Mouse (Mus musculus): ENCODE data around the gene Clec4b2.

DNA sequence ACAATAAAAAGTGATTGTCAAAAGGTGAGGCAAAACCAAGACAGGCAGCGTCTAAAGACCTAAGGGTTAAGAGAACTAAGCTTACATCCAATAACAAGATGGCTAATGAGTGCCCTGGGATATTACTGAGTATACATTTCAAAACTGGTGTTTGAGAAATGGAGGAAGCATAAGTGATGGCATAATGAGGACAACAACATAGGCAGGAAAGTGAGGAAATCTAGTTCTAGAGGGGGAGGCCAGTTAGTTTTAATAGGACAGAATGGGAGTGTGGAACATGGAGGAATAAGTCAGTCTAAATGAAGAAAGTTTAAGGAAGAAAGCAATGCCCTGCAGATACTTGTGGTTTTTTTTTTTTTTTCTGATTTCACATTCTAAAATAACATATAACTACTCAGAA lies 45.5 kb upstream of the Clec4b2 start:
- TF ChIP-seq ZNF384 (IDR thresholded peaks at IDR 0.05; ENCODE audit: low read depth, low read length), result no peak
- no peak for TF ChIP-seq CHD2 (IDR thresholded peaks at IDR 0.05; ENCODE audit: low read depth, low read length)
- TF ChIP-seq MAFK (IDR thresholded peaks at IDR 0.05; ENCODE audit: insufficient read depth, low read depth, low read length), result no peak
- TF ChIP-seq HCFC1 (IDR thresholded peaks at IDR 0.05; ENCODE audit: borderline replicate concordance, insufficient read depth, low read length), result no peak
- no peak for TF ChIP-seq ZC3H11A (IDR thresholded peaks at IDR 0.05; ENCODE audit: borderline replicate concordance, low read depth, low read length)

Data from ES-E14 (cell line).